Mouse (Mus musculus): Measurements from ENCODE around the gene Ugt1a8. TPM values are rescaled to one million over a fixed set of nuclear protein-coding genes. Genes with fewer than 3 reads are reported as not detected.
"Not testable (repeated sequence)": the region's sequence is repeated elsewhere in the genome, so short reads cannot be mapped to it uniquely, and the experiment has no call there.

The Ugt1a8 gene
- total and polyA plus RNA-seq, 2 experiments, result 0.07 to 4.0 TPM

DNA sequence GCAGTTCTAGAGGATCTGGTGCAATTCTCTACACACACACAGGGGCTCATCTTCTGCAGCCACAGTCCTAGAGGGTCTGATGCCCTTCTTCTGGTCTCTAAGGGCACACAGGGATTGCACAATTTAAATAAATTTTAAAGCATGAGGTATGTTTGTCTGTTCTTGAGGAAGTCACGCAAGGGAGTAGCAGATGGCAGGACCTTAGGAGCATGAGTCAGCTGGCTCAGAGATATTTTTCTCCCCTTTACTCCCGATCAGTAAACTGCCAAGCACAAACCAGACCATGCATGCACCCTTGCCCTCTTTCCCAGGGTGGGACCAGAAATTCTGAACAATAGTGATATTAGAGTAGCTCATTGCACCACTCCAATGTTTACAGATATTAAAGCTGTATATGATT lies 70.8 kb downstream of the Ugt1a8 start:
- no peak for TF ChIP-seq CTCF (IDR thresholded peaks at IDR 0.05; ENCODE audit: low read depth, low read length)
- no peak for TF ChIP-seq POLR2A (IDR thresholded peaks at IDR 0.05; ENCODE audit: extremely low read depth, insufficient read depth, low read length)
- H3K36me3 ChIP-seq (ENCODE audit: control insufficient read depth, insufficient read depth, low read length), result peaks cover 13% of the 10 kb centered on the region; the same call in 1 of the 2 replicates

DNA sequence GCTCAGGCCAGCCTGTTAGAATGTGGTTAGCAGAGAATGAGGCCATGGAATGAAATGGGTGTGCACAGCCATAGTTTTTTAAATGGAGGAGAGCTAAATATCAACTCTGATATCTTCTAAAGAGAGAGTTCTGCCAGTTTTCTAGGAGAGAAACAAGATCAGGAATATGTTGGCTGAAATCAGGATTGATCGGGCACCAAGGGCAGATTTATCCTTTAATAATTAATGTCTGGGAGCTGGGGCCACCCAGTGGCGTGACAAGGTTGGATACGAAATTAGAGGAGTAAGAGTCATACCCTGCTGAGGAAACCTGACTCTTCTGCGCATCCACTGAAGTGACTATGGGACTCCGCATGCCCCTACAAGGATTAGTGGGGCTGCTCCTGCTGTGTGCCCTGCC lies 78.1 kb downstream of the Ugt1a8 start, which contains the start of gene Ugt1a5:
TSS of gene Ugt1a5 (plus strand) at position 302 of the 400 bp plus-strand sequence.
- 28% methylated on average over 5 of the region's 5 CpGs for WGBS
- peak within 1 kb of the TSS; percentile 73 for H3K9ac ChIP-seq (ENCODE audit: low read depth, low read length)
- peaks cover 30% of the 10 kb centered on the region for H3K4me1 ChIP-seq (ENCODE audit: control insufficient read depth, insufficient read depth, low read length)
- H3K27me3 ChIP-seq (ENCODE audit: control insufficient read depth, insufficient read depth, low read length), result no peaks in the 10 kb centered on the region
- peaks cover 9% of the 10 kb centered on the region for H3K36me3 ChIP-seq (ENCODE audit: control insufficient read depth, insufficient read depth, low read length)
- peak; percentile 92 for DNase-seq (ENCODE audit: extremely low read depth, low read depth, low spot score)
- H3K27ac ChIP-seq (replicated peaks; ENCODE audit: insufficient read depth, low read depth, low read length), result peak within 1 kb of the TSS; percentile 93
- peaks cover 23% of the 10 kb centered on the region for H3K79me2 ChIP-seq (ENCODE audit: control insufficient read depth, insufficient read depth, low read length)
- TF ChIP-seq CTCF (IDR thresholded peaks at IDR 0.05; ENCODE audit: low read depth, low read length) (no peak; the same call in 1 of the 2 replicates), POLR2A (IDR thresholded peaks at IDR 0.05; ENCODE audit: extremely low read depth, insufficient read depth, low read length) (no peak)
- H3K4me3 ChIP-seq (ENCODE audit: insufficient read depth, low read depth, low read length), result peak within 1 kb of the TSS; percentile 55

More for the DNA sequence above, 70.8 kb downstream of the Ugt1a8 start:
- H3K4me3 ChIP-seq (ENCODE audit: insufficient read depth, low read depth, low read length), result no peak overlapping the region
- no peak overlapping the region for H3K9ac ChIP-seq (ENCODE audit: low read depth, low read length)
- WGBS, result 31% methylated on average over 2 of the region's 2 CpGs
- H3K79me2 ChIP-seq (ENCODE audit: control insufficient read depth, insufficient read depth, low read length), result peaks cover 22% of the 10 kb centered on the region
- H3K27ac ChIP-seq (replicated peaks; ENCODE audit: insufficient read depth, low read depth, low read length), result no peak overlapping the region
- DNase-seq (ENCODE audit: extremely low read depth, low read depth, low spot score), result no peak
- H3K27me3 ChIP-seq (ENCODE audit: control insufficient read depth, insufficient read depth, low read length), result no peaks in the 10 kb centered on the region
- H3K4me1 ChIP-seq (ENCODE audit: control insufficient read depth, insufficient read depth, low read length), result peaks cover 8% of the 10 kb centered on the region

DNA sequence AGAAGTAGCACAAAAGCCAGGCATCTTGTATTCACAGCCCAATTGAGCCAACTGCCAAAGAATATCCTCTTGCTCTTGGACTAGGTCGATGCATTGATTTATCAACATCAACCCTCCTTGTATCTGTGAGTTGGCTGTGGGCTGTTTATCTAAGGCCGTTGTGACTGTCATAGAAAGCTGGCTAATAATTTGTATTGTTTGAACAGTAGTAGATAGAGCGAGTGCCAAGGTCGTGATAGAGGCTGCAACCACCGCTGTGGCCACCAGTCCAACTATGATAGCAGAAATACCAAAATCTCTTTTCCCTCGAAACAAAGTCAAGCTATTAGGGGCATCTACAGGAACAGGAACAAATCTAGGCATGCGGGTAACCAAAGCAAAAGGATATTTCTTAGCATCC lies 84.6 kb downstream of the Ugt1a8 start:
- not testable (repeated sequence) for H3K27me3 ChIP-seq (ENCODE audit: control insufficient read depth, insufficient read depth, low read length); H3K27ac ChIP-seq (replicated peaks; ENCODE audit: insufficient read depth, low read depth, low read length); H3K9ac ChIP-seq (ENCODE audit: low read depth, low read length); H3K4me3 ChIP-seq (ENCODE audit: insufficient read depth, low read depth, low read length)
- Histone ChIP-seq H3K79me2 (ENCODE audit: control insufficient read depth, insufficient read depth, low read length) (peaks cover 12% of the 10 kb centered on the region; the same call in 1 of the 2 replicates), H3K36me3 (ENCODE audit: control insufficient read depth, insufficient read depth, low read length) (peaks cover 11% of the 10 kb centered on the region), H3K4me1 (ENCODE audit: control insufficient read depth, insufficient read depth, low read length) (peaks cover 19% of the 10 kb centered on the region)
- peak; percentile 94 for DNase-seq (ENCODE audit: extremely low read depth, low read depth, low spot score)
- WGBS, result 21% methylated on average over 6 of the region's 7 CpGs

DNA sequence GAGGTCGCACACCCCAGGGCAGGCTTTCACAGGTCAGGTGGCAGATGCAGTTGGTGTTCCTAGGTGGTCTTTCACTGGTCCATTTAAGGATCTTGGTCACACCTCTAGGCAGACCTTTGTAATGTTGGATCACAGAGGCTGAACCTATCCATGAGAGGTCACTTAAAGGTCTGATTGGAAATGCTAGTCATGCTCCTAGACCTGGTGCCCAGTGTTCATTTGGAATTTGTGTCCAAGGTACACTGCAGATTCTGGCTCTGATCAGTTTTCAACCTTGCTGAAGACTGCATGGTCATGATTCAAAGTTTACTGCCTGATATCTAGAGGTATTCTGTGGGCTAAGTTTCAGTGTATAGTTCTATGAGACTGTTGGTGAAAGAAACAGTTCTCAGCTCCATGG lies 92.0 kb downstream of the Ugt1a8 start:
- WGBS, result 70% methylated on average over 1 of the region's 1 CpGs
- TF ChIP-seq POLR2A (IDR thresholded peaks at IDR 0.05; ENCODE audit: extremely low read depth, insufficient read depth, low read length) (no peak), CTCF (IDR thresholded peaks at IDR 0.05; ENCODE audit: low read depth, low read length) (no peak)
- Histone ChIP-seq H3K27ac (replicated peaks; ENCODE audit: insufficient read depth, low read depth, low read length) (peak overlapping the region; percentile 91), H3K27me3 (ENCODE audit: control insufficient read depth, insufficient read depth, low read length) (no peaks in the 10 kb centered on the region), H3K79me2 (ENCODE audit: control insufficient read depth, insufficient read depth, low read length) (peaks cover 9% of the 10 kb centered on the region; the same call in 1 of the 2 replicates), H3K36me3 (ENCODE audit: control insufficient read depth, insufficient read depth, low read length) (peaks cover 15% of the 10 kb centered on the region), H3K9ac (ENCODE audit: low read depth, low read length) (no peak overlapping the region), H3K4me3 (ENCODE audit: insufficient read depth, low read depth, low read length) (no peak overlapping the region), H3K4me1 (ENCODE audit: control insufficient read depth, insufficient read depth, low read length) (peaks cover 26% of the 10 kb centered on the region)
- DNase-seq (ENCODE audit: extremely low read depth, low read depth, low spot score), result peak; percentile 99

DNA sequence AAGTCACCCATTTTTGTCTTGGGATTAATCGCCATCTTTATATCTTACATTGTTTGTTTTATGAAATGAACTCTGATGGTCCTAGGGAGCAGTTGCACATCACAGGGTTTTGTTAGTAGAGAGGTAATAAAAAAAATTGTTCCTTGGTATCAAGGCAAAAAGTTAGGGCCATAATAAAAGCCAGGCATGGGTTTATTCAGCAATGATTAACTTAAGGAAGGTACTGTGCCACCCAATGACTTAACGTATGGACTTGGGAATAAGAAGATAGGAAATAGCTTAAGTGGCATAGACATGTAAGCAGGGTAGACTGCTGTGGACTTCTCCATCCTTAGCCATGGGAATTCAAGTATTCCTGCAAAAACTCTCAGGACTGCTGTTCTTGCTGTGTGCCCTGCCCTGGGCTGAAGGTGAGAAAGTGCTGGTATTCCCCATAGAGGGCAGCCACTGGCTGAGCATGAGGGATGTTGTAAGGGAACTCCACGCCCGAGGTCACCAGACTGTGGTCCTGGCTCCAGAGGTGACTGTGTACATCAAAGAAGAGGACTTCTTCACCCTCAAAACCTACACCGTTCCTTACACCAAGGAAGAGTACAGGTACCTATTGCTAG lies 98.8 kb downstream of the Ugt1a8 start:
- H3K4me3 ChIP-seq (ENCODE audit: insufficient read depth, low read depth, low read length), result no peak overlapping the region
- H3K4me1 ChIP-seq (ENCODE audit: control insufficient read depth, insufficient read depth, low read length), result peaks cover 9% of the 10 kb centered on the region; the same call in 1 of the 2 replicates

DNA sequence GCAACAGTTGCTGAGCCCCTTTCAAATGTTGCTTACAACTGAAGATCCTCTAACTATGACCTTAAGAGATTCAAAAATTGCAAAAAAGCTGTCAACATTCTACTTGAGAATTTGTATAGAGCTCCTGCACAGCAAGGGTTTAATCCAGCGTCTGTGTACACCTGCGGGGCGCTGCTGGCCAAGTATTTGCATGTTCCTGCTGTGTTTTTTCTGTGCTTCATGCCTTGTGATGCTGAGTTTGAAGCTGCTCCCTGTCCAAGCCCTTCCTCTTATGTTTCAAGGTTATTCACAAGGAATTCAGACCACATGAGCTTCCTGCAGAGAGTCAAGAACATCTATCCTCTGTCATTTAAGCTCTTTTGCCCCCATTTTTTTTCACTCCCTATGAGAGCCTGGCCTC lies 104.5 kb downstream of the Ugt1a8 start:
- no peak overlapping the region for H3K9ac ChIP-seq (ENCODE audit: low read depth, low read length)
- no peak overlapping the region for H3K27ac ChIP-seq (replicated peaks; ENCODE audit: insufficient read depth, low read depth, low read length)
- no peak for DNase-seq (ENCODE audit: extremely low read depth, low read depth, low spot score)
- H3K27me3 ChIP-seq (ENCODE audit: control insufficient read depth, insufficient read depth, low read length), result no peaks in the 10 kb centered on the region
- H3K36me3 ChIP-seq (ENCODE audit: control insufficient read depth, insufficient read depth, low read length), result peaks cover 25% of the 10 kb centered on the region
- peaks cover 23% of the 10 kb centered on the region for H3K4me1 ChIP-seq (ENCODE audit: control insufficient read depth, insufficient read depth, low read length)
- no peak overlapping the region for H3K4me3 ChIP-seq (ENCODE audit: insufficient read depth, low read depth, low read length)
- peaks cover 44% of the 10 kb centered on the region for H3K79me2 ChIP-seq (ENCODE audit: control insufficient read depth, insufficient read depth, low read length)
- 88% methylated on average over 3 of the region's 3 CpGs for WGBS
- TF ChIP-seq POLR2A (IDR thresholded peaks at IDR 0.05; ENCODE audit: extremely low read depth, insufficient read depth, low read length) (no peak), CTCF (IDR thresholded peaks at IDR 0.05; ENCODE audit: low read depth, low read length) (no peak)

More for the DNA sequence above, 98.8 kb downstream of the Ugt1a8 start:
- no peak overlapping the region for H3K9ac ChIP-seq (ENCODE audit: low read depth, low read length)
- no peaks in the 10 kb centered on the region for H3K27me3 ChIP-seq (ENCODE audit: control insufficient read depth, insufficient read depth, low read length)
- peak; percentile 47 for DNase-seq (ENCODE audit: extremely low read depth, low read depth, low spot score)
- TF ChIP-seq CTCF (IDR thresholded peaks at IDR 0.05; ENCODE audit: low read depth, low read length) (no peak), POLR2A (IDR thresholded peaks at IDR 0.05; ENCODE audit: extremely low read depth, insufficient read depth, low read length) (no peak)
- peaks cover 32% of the 10 kb centered on the region for H3K36me3 ChIP-seq (ENCODE audit: control insufficient read depth, insufficient read depth, low read length)
- peaks cover 22% of the 10 kb centered on the region; the same call in 1 of the 2 replicates for H3K79me2 ChIP-seq (ENCODE audit: control insufficient read depth, insufficient read depth, low read length)
- WGBS, result 58% methylated on average over 5 of the region's 5 CpGs
- no peak overlapping the region for H3K27ac ChIP-seq (replicated peaks; ENCODE audit: insufficient read depth, low read depth, low read length)
